Mouse (Mus musculus) cerebellum, adult 2 months (tissue): ENCODE data around the gene Idh3g.

ENCODE experiments used
- CTCF ChIP-seq: fragments of 200-500 bp; IDR thresholded peaks from 2 replicates; pipeline ENCODE4 v1.5.1; 2011; ENCODE audit warnings: low read depth, mild to moderate bottlenecking, control low read depth, low read length, moderate library complexity, borderline replicate concordance; ENCODE audit not compliant: insufficient read depth
- POLR2A ChIP-seq: fragments of 200-500 bp; IDR thresholded peaks from 2 replicates; pipeline ENCODE4 v1.6.1; 2011; ENCODE audit warnings: low read length, control low read depth, borderline replicate concordance; ENCODE audit not compliant: insufficient read depth

GRCm38 (mm10) chrX:73805814-73806213 lies 19.1 kb upstream of the Idh3g start:
- TF ChIP-seq POLR2A (no peak), CTCF (no peak)
